Mouse (Mus musculus) CD4-positive, CD25-positive, alpha-beta regulatory T cell, adult 2 months (primary cell): ENCODE measurements around the gene Upk2.
A peak's percentile ranks its signal among the peaks of the same experiment; 100 is the strongest.
"Not testable (repeated sequence)": the region's sequence is repeated elsewhere in the genome, so short reads cannot be mapped to it uniquely, and the experiment has no call there.

Source experiments
- DNase-seq: peaks from one replicate; pipeline ENCODE4 v3.0.0-alpha.2; 2012; ENCODE audit warnings: low read depth, low spot score

The Upk2 gene

GRCm38 (mm10) chr9:44468224-44468623 lies 13.4 kb upstream of the Upk2 start:
- DNase-seq: no peak

- no peak for DNase-seq
Measured at GRCm38 (mm10) chr9:44461950-44462349, 7.2 kb upstream of the Upk2 start.

DNA sequence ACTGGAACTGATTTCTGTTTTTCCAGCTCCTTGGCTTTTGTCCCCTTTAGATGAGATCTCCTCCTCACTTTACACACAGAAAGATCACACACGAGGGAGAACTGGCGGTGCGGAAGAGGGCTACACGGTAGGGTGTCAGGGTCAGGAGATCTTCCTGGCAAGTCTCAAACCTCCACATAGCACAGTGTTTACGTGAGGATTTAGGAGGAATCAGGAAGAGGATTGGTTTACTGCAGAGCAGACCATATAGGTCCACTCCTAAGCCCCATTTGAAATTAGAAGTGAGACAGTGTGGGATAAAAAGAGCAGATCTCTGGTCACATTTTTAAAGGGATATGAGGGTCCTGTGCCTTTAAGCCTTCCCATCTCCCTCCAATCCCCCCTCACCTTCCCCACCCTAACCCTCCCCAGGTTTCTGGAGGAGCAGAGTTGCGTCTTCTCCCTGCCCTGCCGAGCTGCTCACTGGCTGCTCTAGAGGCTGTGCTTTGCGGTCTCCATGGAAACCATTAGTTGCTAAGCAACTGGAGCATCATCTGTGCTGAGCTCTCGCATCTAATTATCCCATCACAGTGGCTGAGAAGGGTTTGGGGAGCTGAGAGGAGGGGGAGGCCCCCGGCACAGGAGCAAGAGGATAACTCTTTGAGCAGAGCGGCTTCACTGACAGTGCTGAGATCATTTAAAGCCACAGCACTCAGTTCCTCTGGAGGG lies 2.4 kb upstream of the Upk2 start:
- peak; percentile 38 for DNase-seq

DNA sequence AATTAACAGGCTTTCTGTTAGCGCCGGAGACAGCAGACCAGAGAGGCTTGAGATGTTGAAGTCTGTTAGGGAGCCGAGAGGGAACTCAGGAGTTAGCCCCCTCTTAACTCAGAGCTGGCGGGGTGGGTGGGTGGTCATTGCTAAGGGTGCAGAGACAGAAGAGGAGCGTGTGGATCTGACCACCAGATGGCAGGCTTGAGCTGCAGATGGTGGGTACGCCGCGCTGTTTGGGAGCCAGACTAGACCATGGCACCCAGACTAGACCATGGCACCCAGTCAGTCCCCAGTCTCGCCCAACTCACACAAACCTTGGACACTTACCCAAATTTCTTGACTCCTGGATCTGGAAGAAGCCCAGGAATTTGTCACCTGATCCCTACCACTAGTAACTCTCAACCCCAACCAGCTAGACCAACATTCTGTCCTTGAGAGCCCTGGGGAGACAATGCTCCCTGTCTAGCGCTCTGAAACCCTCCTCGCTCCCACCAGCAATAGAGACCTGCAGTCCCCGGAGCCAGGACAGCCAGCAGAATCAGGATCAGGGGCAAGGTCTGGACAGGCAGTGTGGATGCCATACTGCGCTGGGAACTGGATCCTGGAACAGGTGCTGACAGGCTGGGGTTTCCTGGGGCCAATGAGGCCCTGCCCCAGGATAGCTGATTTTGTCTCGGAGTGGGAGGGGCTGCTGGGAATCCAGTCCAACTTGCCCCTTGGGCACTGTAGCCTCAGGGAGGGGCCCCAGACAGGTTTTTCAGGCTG lies 465 bp downstream of the Upk2 start:
- DNase-seq: peak; percentile 93

DNA sequence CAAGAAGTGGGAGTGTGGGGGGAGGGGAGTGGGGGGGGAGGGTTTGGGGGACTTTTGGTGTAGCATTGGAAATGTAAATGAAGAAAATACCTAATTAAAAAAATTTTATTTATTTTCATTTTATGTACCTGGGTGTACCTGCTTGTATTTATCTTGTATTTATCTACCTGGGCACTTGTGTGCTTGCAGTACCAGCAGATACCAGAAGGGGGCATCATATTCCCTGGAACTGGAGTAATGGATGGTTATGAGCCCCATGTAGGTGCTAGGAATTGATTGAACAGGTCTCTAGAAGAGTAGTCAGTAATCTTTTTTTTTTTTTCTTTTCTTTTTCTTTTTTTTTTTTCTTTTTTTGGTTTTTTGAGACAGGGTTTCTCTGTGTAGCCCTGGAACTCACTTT lies 4.4 kb downstream of the Upk2 start:
- DNase-seq: peak; percentile 71

- not testable (repeated sequence) for DNase-seq
Measured at GRCm38 (mm10) chr9:44444402-44445025, 10.3 kb downstream of the Upk2 start.

DNA sequence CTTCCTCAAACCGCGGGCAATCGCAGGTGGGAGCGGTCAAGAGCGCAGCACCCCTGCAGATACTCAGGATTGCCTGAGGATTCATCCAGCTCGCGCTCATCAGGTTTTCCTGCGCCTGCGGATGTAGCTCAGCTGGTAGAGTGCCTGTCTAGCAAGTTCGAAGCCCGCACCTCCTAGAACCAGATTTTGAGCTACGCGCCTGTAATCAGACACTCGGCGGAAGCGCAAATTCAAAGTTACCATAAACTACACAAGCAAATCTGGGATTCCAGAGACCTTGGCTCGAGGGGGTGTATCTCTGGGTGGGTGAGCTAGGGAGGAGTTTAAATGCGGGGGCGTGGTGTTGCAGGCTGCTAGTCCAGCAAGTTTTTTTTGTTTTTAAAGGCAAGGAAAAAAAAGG lies 13.8 kb downstream of the Upk2 start, which contains the start of gene Foxr1:
Gene Foxr1 (minus strand): TSS at position 176 of the 400 bp plus-strand sequence.
- no peak for DNase-seq

DNA sequence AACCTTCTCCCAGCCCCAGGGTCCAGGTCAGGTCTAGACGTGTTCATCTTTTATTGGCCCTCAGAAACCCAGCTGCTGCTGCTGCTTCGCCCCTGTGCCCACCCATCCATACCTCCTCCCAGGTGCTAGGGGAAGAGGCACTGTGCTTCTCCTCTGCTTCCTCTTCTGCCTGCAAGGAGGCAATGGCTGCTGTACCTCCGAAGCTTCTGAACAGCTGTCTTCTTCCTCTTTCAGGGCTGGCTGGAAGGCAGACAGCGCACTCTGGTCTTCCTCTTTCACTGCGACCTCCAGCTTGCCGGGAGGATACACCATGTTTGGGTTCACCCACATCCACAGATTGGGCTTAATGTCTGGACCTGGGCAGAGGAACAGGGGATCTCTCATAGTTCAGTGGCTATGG lies 19.0 kb downstream of the Upk2 start:
- no peak for DNase-seq

GRCm38 (mm10) chr9:44432577-44433185 lies 22.1 kb downstream of the Upk2 start:
- no peak for DNase-seq

DNA sequence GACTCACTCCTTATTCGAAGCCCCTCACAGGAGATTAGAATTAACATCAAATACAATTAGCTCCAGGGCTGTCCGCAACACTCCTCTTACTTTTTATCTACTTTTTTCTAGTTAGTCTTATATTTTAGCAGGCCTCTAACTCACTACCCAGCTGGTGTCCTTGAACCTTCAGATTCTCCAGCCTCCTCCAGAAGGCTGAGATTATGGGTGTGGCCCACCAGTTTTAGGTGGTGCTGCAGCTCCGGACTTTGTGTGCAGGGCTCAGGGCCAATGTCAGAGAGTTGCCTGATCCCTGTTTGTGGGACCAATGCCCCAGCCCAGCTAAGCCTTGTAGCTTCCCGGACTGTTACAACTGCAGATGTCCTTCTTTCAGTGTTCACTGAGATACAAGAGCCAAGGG lies 31.2 kb downstream of the Upk2 start:
- no peak for DNase-seq

DNA sequence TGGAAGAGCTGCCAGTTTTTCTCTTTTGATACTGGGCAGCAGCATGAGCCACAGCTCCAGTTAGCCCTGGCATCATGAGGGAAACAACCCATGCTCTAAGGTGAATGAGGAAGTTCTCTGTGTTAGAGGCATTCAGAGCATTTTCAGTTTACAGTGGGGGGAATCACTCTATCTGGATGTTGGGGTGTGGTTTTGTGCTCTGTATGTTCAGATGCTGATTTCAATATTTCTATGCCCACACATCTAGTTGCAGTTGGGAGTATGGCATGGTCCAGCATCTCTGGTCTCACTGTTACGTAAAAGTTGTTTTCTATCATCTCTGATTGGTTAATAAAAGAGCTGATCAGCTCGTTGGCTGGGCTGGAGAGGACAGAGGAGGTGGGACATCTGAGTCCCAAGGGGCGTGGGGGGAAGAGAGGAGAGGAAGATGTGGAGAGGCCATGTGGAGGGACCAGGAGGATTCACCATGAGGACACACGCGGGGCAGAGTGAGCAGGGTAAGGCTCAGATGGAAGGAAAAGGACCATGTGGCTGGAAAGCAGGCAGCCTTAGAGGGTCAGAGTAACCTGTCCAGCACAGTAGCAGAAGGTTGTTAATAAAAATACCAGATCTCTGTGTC lies 34.4 kb downstream of the Upk2 start:
- DNase-seq: no peak

DNA sequence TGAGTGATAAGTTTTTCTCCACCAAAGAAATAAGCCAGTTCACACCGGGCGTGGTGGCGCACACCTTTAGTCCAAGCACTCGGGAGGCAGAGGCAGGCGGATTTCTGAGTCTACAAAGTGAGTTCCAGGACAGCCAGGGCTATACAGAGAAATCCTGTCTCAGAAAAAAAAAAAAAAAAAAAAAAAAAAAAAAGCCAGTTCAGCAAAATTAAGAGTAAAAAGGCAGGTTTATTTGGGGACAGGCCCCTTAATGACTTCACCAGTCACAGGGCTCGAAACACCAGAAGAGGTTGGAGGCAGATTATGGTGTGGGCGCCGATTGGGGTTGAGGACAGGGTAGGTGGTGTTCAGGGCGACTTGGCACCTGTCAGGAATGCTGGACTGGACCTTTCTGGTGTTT lies 35.0 kb downstream of the Upk2 start:
- DNase-seq: not testable (repeated sequence)

GRCm38 (mm10) chr9:44418519-44419385 lies 36.0 kb downstream of the Upk2 start, which contains the start of gene Ccdc84:
Gene Ccdc84 (minus strand): TSS chr9:44418569.
- DNase-seq: no peak

GRCm38 (mm10) chr9:44417892-44418363 lies 36.8 kb downstream of the Upk2 start:
- peak; percentile 95 for DNase-seq

DNA sequence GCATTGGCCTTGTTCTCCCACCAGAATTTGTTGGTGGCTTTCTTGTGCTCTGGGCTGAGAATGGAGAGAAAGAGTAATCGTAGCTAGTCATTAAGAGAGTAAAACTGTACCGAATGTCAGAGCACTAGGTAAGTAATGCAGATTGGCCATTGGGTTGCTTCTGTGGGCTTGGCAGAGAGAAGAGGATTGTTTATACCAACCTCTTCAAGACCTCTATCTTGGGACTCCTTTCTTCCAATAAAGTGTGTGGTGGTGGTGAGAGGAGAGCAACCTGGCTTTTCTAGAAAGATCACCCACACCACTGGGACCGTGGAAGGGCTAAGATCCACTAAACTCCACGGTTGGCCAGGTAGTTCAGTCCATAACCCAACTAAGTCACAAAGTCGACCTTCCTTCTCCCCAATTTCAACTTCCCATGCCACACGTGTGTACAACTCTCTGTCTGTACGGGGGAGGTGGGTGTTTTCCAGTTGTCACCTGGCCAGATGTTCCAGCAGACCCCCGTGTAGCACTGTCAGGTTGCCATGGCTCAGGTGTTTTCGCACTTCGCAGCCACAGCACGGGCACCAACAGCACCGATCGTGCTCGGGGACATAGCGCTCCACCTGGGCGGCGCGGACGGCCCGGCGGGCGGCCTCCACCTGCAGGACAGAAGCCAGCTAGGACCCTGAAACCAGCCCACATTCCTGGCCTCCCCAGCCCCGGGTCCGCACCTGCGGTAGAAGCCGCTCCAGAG lies 37.5 kb downstream of the Upk2 start:
- DNase-seq: no peak

- DNase-seq: no peak
Measured at GRCm38 (mm10) chr9:44412781-44413180, 42.0 kb downstream of the Upk2 start.

DNA sequence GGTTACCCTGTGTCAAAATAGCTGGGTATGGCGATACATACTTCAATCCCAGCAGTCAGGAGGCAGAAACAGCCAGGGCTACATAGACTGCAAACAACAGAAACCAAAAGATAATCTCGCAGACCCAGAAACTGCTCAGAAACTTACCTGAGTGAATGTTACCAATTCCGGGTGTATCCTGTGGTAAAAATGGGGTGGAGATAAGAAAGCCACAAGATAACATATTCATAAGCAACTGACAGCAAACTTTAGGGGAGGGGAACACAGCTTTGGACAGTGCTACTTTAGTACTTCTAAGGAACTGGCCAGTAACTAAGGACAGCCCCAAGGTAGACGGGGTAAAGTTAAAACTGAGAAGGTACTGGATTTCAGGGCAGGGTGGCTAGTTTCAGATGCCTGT lies 42.5 kb downstream of the Upk2 start:
- DNase-seq: no peak

DNA sequence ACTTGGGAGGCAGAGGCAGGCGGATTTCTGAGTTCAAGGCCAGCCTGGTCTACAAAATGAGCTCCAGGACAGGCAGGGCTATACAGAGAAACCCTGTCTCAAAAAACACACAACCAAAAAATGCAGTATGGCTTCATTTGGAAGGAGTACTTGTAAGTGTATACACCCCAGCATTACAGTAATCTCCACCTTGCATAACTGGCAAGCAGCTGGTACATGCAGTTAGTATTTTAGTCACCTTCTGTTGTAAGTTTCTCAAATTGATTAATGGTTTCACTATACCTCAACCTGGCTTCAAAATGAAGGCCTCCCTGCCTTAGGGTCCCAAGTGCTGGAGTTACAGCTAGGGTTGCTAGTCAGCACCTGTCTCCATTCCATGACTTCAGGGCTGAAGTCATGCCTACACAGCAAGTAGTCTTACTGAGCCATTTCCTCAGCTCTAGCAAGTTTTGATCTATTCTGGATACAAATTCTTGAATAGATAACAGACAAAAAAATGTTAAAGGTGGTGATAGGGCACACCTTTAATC lies 43.1 kb downstream of the Upk2 start:
- no peak for DNase-seq

DNA sequence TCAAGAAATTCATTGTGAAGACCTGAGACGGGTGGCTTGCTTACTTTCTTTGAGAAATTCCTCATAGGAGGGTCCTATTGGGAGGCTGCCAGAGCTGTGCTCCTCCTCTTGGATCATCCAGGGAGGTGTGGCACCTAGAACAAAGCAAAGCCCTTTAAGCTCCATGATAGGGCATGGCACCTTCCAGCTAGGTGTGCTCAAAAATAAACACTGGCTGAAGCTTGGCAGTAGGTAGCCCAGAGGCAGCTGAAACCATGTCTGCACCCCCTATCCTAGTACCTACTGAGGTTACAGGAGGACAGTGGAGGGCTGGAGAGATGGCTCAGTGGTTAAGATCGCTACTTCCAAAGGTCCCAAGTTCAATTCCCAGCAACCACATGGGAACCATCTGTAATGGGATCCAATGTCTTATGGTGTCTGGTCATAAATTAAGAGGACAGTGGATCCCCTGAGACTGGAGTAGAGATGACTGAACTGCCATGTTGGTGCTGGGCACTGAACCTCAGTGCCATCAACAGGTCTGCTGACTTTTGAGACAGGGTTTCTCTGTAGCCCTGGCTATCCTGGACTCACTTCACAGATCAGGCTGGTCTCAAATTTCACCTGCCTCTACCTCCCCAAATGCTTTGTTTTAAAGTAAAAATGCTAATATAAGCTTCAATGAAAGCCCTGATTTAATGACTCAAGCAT lies 44.0 kb downstream of the Upk2 start:
- DNase-seq: no peak
